Mouse (Mus musculus) fat pad, adult 2 months (tissue): ENCODE results near the gene Dnajc30.
"Not testable (repeated sequence)": the region's sequence is repeated elsewhere in the genome, so short reads cannot be mapped to it uniquely, and the experiment has no call there.

Experiments used
- DNase-seq: peaks from one replicate; pipeline ENCODE4 v3.0.0-alpha.2; 2011; ENCODE audit warnings: low read depth, low spot score; ENCODE audit errors: extremely low read depth

The Dnajc30 gene

DNA sequence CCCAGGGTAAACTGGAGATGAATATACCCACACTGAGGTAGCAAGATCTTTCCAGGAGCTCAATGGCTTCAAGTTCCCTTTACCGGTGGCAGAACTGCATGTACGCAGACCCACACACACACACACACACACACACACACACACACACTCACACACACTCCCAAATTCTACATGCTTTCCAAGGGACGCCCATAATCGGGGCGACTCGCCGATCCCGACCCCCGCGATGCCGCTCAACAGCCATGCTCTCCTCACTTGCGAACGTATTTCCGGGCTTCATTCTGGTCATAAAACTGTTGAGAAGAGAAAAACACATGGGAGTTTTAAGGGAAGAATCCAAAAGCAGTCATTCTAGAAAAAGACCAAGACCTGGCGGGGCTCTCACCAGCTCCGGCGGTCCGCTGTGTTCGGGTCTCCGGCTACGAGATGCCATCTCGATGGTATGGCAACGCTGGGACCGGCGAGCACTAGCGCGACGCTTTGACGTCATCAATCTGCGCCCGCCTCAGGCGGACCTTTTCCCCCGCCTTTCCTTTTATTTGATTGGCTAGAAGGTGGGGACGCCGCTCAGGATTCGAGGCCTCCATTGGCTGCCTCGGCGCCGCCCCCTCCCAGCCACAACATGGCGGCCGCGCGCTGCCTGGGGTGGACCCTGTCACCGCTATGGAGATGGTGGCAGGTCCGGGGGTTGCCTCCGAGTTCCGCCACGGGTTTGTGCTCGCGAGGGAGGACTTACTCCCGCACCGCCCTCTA lies at the start of gene Dnajc30:
TSS of gene Dnajc30 (plus strand) at position 574 of the 753 bp plus-strand sequence.
- DNase-seq, result peak; percentile 49

DNA sequence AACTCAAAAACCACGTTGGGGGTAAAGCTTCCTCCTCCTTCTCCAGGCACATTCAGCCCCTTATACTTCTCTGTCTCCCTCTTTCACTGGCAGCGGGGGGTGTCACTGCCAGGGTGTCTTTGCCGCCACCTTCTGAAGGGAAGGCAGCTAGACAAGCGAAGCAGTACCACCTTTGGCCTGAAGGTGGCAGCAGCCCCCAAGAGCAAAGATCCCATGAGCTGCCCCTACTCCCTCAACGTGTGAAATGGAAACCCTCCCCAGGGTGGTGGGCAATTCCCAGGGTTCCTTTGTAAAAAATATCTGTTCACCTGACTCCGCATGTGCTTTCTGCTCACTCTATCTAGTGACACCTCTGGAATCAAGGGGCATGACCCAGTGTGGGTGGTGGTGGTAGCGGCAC lies 48.5 kb upstream of the Dnajc30 start:
- DNase-seq, result no peak

DNA sequence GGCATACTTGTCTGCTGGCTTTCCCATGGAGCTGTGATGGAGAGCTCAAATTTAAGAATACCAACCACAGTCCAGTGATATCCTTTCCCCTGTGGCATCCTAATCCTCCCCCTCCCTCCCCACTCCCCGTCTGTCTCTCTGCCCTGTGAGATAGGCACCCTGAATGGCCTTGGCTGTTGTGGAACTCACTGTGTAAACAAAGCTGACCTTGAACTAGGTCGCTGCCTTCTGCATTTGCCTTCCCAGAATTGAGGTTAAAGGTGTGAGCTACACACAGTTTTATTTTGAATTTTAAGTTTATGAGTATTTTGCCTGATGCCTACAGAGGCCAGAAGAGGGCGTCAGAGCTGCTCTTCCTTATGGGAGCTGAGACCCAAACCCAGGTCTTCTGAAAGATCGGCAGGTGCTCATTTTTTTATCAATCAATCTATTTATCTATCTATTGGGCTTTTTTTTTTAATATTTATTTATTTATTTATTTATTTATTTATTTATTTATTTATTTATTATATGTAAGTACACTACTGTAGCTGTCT lies 47.7 kb upstream of the Dnajc30 start:
- DNase-seq, result no peak

DNA sequence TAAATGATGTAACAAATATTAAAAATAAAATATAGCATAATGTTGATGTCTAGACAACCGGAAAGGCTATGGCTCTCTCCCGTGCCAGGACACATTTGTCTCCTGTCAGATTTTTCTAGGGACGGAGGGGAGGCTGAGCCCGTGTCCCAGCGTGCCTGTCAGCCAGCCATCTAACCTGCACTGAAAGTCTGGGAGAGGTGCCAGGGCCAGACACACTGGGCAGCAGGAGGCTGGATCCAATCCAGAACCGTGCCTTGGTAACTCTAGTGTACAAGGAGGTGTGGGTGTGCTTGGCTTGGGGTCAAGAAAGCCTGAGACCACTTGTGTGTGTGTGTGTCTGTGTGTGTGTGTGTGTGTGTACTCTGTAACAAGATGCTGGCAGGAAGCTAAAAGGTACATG lies 42.2 kb upstream of the Dnajc30 start:
- DNase-seq, result no peak

DNA sequence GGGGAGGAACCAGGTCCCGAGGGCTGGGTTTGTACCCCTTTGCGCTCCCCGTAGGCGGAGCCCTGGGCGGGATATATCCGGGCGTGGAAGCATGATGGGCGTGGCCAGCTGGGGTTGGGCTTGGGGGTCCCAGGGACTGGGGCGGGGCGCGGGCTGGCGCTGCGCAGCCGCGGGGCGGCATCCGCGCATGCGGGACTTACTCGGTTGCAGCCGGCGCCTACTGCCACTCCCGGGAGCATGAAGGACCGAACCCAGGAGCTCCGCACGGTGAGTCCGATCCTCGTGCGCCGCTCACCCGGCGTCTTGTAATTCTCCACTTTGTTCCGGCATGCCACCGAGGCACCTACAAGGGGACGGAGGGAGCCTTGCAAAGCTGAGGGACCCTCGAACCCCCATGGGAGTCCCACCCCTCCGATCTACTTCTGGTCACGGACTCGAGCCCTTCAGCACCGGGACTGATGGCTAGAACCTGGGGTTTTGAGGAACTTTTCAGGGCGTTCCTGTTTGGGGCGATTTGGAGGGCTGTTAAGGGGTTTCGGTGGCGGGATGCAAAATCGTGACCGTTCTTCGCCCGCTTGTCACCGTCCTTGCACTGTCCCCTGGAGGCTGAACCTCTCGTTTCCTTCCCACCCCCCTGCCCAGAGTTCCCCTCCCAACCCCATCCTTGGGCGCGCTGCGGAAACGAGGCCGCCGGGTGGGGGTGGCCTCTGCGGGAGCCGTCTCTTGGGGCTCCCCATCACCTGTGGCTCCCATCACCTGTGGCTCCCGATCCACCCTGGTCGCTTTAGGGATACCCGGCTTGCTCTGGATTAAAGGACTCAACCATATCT lies 40.4 kb upstream of the Dnajc30 start, which contains the start of gene Stx1a:
TSS of gene Stx1a (plus strand) at position 139 of the 830 bp plus-strand sequence.
- DNase-seq, result no peak

DNA sequence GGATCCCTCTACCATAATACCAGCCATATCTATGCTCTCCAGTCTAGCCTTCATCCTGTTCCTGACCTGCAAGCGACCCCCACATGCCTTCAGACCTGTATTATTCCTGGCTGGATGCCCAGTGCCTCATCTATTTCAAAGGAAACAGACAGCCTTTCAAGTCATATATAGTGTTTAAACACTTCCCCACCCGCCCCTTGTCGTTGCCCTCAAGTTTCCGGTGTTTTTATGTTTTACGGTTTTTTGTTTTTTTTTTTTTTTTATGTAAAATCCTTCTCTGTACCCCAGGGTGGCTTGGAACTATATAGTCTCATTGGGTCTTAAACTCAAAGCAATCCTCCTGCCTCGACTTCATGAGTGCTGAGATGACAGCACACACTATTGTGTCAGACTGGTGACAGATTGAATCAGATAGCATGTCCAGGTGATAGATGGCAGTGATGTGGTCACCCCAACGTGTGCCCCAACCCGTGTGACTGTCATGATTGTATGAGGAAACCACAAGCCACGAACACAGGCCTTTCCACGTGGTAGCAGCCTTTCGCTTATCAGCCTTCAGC lies 39.3 kb upstream of the Dnajc30 start:
- DNase-seq, result no peak

GRCm38 (mm10) chr5:135025899-135026298 lies 38.1 kb upstream of the Dnajc30 start:
- no peak for DNase-seq

GRCm38 (mm10) chr5:135029007-135029854 lies 34.8 kb upstream of the Dnajc30 start:
- no peak for DNase-seq

DNA sequence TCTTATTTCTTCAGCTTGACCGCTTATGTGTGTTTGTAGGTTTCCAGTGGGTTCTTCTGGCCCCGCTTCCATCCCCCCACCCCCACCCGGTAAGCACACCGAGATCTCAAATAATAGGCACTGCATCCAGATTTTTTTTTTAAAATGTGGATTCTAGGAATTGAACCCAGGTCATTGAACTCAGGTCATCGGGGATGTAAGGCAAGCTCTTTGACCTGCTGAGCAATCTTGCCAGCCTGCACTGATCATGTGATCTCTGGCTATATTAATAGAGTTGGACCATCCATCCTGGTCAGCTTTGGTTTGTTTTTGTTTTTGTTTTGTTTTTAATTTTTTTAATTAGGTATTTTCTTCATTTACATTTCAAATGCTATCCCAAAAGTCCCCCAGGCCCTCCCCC lies 31.4 kb upstream of the Dnajc30 start:
- DNase-seq, result no peak

- DNase-seq, result no peak
These were observed 29.4 kb upstream of the Dnajc30 start for GRCm38 (mm10) chr5:135034593-135034992.

- no peak for DNase-seq
These were observed 28.2 kb upstream of the Dnajc30 start for GRCm38 (mm10) chr5:135035608-135036359.

- no peak for DNase-seq
These were observed 26.1 kb upstream of the Dnajc30 start for GRCm38 (mm10) chr5:135037946-135038345.

GRCm38 (mm10) chr5:135039541-135039940 lies 24.5 kb upstream of the Dnajc30 start:
- no peak for DNase-seq

DNA sequence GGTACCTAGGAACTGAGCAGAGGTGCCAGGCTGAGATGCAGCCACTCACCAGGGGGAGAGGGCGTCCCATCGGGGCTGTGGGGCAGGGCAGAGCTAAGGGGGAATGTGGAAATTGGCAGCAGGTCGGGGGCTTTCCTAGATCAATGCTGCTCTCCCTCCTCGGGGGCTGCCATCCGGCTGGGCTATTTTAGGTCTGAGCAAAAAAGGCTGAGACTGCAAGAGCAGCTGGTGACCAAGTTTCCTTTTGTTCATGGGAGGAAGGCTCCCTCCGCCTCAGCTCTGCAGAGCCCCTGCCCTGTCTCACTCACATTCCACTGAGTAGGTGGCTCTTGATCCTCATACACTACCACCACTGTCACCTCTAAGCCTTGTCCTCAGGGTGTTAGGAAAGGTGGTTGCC lies 23.9 kb upstream of the Dnajc30 start:
- no peak for DNase-seq

GRCm38 (mm10) chr5:135040777-135041176 lies 23.2 kb upstream of the Dnajc30 start:
- no peak for DNase-seq

DNA sequence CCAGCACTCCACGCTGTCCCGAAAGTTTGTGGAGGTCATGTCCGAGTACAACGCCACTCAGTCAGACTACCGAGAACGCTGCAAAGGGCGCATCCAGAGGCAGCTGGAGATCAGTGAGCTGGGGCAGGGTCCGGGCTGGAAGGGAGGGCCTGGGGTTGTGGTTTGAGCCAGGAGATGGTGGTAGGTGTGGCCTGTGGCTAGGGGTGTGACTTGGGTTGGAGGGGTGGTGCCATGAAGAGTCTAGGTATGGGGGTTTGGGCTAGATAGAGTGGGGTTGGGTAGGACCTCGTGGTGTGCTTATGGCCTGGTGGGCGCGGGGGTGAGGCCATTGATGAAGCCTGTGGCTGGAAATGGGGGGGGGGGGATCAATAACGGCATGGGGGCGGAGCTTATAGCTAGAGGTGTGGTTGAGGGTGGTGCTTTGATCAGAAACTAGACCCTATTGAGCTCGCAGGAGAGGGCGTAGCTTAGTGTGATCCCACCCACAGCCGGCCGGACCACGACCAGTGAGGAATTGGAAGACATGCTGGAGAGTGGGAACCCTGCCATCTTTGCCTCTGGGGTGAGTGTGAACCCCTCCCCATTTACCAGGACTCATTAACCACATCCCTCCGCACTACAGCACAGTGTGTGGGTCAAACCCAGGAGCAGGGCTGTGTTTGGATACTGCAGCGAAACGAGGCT lies 21.8 kb upstream of the Dnajc30 start:
- no peak for DNase-seq

DNA sequence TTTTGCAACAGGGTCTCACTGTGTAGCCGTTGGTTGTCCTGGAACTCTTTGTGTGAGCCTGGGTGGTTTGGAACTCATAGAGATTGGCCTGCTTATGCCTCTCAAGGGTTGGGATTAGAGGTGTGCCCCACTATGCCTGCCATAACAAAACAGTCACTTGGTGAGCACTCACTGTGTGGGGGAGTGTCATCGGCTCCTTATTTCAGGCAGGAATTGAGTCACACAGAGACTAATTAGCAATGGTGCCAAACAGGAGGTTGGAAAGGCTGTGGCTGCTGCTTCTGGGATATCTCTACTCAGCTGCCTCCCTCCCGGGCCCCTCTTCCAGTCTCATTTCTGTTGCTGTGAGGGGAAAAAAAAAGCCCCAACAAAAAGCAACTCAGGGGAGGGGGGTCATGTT lies 19.4 kb upstream of the Dnajc30 start:
- no peak for DNase-seq

- no peak for DNase-seq
These were observed 15.5 kb upstream of the Dnajc30 start for GRCm38 (mm10) chr5:135048539-135048938.

- not testable (repeated sequence) for DNase-seq
These were observed 14.7 kb upstream of the Dnajc30 start for GRCm38 (mm10) chr5:135049268-135049667.
